Mouse (Mus musculus) myocyte (in vitro differentiated cells): ENCODE data around the gene Pcdh11x.
"Not testable (repeated sequence)": the region's sequence is repeated elsewhere in the genome, so short reads cannot be mapped to it uniquely, and the experiment has no call there.

Experiments used
- CEBPB ChIP-seq: IDR thresholded peaks from 2 replicates; pipeline ENCODE4 v1.6.1; 2011; ENCODE audit warnings: mild to moderate bottlenecking, moderate library complexity; ENCODE audit not compliant: poor library complexity, insufficient read depth, severe bottlenecking
- E2F4 ChIP-seq: IDR thresholded peaks from one replicate; pipeline ENCODE4 v1.6.1; 2011; ENCODE audit warnings: mild to moderate bottlenecking, control low read depth, moderate library complexity; ENCODE audit not compliant: insufficient read depth
- MAX ChIP-seq: IDR thresholded peaks from one replicate; pipeline ENCODE4 v1.6.1; 2011; ENCODE audit warnings: low read depth, mild to moderate bottlenecking, control low read depth
- MYOD1 ChIP-seq, 3 experiments: IDR thresholded peaks; one replicate each; pipeline ENCODE4 v1.6.1; 2011; ENCODE audit warnings: control low read depth in 2 of 3, low read depth in 2 of 3, mild to moderate bottlenecking in 2 of 3, moderate library complexity in 1 of 3; ENCODE audit not compliant: insufficient read length in 2 of 3, control insufficient read depth in 1 of 3
- MYOG ChIP-seq, 3 experiments: IDR thresholded peaks; one replicate each; pipeline ENCODE4 v1.6.1; 2011; ENCODE audit warnings: control low read depth in 2 of 3, low read depth in 2 of 3, mild to moderate bottlenecking in 2 of 3; ENCODE audit not compliant: insufficient read length in 2 of 3, control insufficient read depth in 1 of 3, insufficient read depth in 1 of 3
- POLR2A ChIP-seq: IDR thresholded peaks from one replicate; pipeline ENCODE4 v1.6.1; 2011; ENCODE audit warnings: low read depth, mild to moderate bottlenecking, control low read depth, moderate library complexity; ENCODE audit not compliant: insufficient read length
- POLR2AphosphoS2 ChIP-seq: IDR thresholded peaks from one replicate; pipeline ENCODE4 v1.6.1; 2011; ENCODE audit warnings: low read depth, control low read depth; ENCODE audit not compliant: insufficient read length
- REST ChIP-seq: IDR thresholded peaks from one replicate; pipeline ENCODE4 v1.6.1; 2011; ENCODE audit warnings: mild to moderate bottlenecking, control low read depth, moderate library complexity; ENCODE audit not compliant: insufficient read depth, insufficient read length
- SRF ChIP-seq: IDR thresholded peaks from one replicate; pipeline ENCODE4 v1.6.1; 2011; ENCODE audit warnings: low read depth; ENCODE audit not compliant: control insufficient read depth, insufficient read length
- TCF12 ChIP-seq: IDR thresholded peaks from one replicate; pipeline ENCODE4 v1.6.1; 2011; ENCODE audit warnings: mild to moderate bottlenecking, control low read depth; ENCODE audit not compliant: poor library complexity, insufficient read depth, severe bottlenecking
- TCF3 ChIP-seq: IDR thresholded peaks from one replicate; pipeline ENCODE4 v1.6.1; 2011; ENCODE audit warnings: low read depth, control low read depth; ENCODE audit not compliant: insufficient read length
- USF1 ChIP-seq: IDR thresholded peaks from one replicate; pipeline ENCODE4 v1.6.1; 2011; ENCODE audit warnings: low read depth, mild to moderate bottlenecking, control low read depth, moderate library complexity

DNA sequence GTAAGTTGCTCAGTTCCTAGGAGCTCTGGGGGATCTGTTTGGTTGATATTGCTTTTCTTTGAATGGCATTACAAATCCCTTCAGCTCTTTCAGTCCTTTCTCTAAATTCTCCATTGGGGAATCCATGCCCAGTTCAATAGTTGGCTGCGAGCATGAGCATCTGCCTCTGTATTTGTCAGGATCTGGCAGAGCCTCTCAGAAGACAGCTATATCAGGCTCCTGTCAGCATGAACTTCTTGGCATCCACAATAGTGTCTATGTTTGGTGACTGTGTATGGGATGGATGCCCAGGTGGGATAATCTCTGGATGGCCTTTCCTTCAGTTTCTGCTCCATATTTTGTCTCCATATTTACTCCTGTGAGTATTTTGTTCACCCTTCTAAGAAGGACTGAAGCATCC, 380.2 kb downstream of the Pcdh11x start:
- TF ChIP-seq MAX; CEBPB; REST; POLR2A; MYOD1 (IDR thresholded peaks at IDR 0.05; ENCODE audit: control insufficient read depth in 1 of 3, insufficient read length in 2 of 3, low read depth in 2 of 3); MYOG (IDR thresholded peaks at IDR 0.05; ENCODE audit: control insufficient read depth in 1 of 3, insufficient read depth in 1 of 3, insufficient read length in 2 of 3, low read depth in 2 of 3); POLR2AphosphoS2; USF1; E2F4; TCF12; SRF; TCF3: not testable (repeated sequence)
